Mouse (Mus musculus): ENCODE measurements around the gene Srrm2.

- TF ChIP-seq EP300 (IDR thresholded peaks at IDR 0.05; ENCODE audit: low read depth) (no peak), CTCF (IDR thresholded peaks at IDR 0.05; ENCODE audit: low read depth) (no peak)
These were observed 40.9 kb downstream of the Srrm2 start for GRCm38 (mm10) chr17:23831201-23831600.

Measured in liver, embryonic 14.5 days (tissue).